12 mouse cellular contexts compared by ENCODE assay signal in genomic region chr16:86252630-86253029, GRCm38 (mm10).
DNase-seq lines count a peak whose midpoint lies in the region; ATAC-seq and TF ChIP-seq lines count a peak whose summit lies in the region.
"Had no signal": no experiment of that assay in that cellular context is flagged by ENCODE, and none has a peak within 500 bp of the region (broad histone marks: within the 10 kb centered on the region; RNA-seq: fewer than 3 reads in every experiment).

No protein-coding gene starts in this region.

- H3K4me3 ChIP-seq in heart, adult 2 months: no peak overlapping the region
- H3K4me3 ChIP-seq in heart, postnatal 0 days (ENCODE audit: low read depth, low read length): no peak overlapping the region
- H3K4me3 ChIP-seq: midbrain, embryonic 12.5 days had no signal

- H3K9me3 ChIP-seq in heart, postnatal 0 days (replicated peaks; ENCODE audit: control insufficient read depth, low read length): no peaks in the 10 kb centered on the region
- H3K9me3 ChIP-seq: midbrain, embryonic 12.5 days had no signal

- no peaks in the 10 kb centered on the region for H3K79me2 ChIP-seq in heart, adult 2 months (replicated peaks; ENCODE audit: control insufficient read depth, insufficient read depth, low read length)

- no peaks in the 10 kb centered on the region; the same call in 1 of the 2 replicates for H3K36me3 ChIP-seq in heart, adult 2 months (ENCODE audit: control insufficient read depth, insufficient read depth, low read length)
- no peaks in the 10 kb centered on the region for H3K36me3 ChIP-seq in heart, postnatal 0 days (replicated peaks; ENCODE audit: control insufficient read depth, insufficient read depth, low read length)
- H3K36me3 ChIP-seq: G1E; midbrain, embryonic 12.5 days had no signal

- peak in 1 of 2 experiments; percentile 8 for DNase-seq in heart, adult 2 months
- DNase-seq in heart, postnatal 36 days: no peak
- peak; percentile 12 for DNase-seq in lung, postnatal 36 days
- DNase-seq in lung, postnatal 4 days: no peak
- peak; percentile 71 for DNase-seq in heart, postnatal 0 days (ENCODE audit: low spot score)
- DNase-seq in urinary bladder, postnatal 4 days (ENCODE audit: low spot score in 2 of 2): no peak
- DNase-seq in thymus, postnatal 14 days: no peak
- no peak for DNase-seq in layer of hippocampus, adult 8-10 months (ENCODE audit: low spot score in 2 of 2)
- DNase-seq: cerebellum, adult 18-20 months had no signal

- no peak; the same call in 1 of the 2 replicates for TF ChIP-seq POLR2A in heart, adult 2 months (IDR thresholded peaks at IDR 0.05; ENCODE audit: insufficient read depth, low read depth, low read length)

- TF ChIP-seq CTCF in heart, adult 2 months (IDR thresholded peaks at IDR 0.05): no peak
- no peak for TF ChIP-seq CTCF in heart, postnatal 0 days (IDR thresholded peaks at IDR 0.05; ENCODE audit: low read depth)

- no peak overlapping the region for H3K9ac ChIP-seq in heart, adult 2 months (ENCODE audit: low read depth, low read length)
- no peak overlapping the region for H3K9ac ChIP-seq in heart, postnatal 0 days (replicated peaks; ENCODE audit: low read depth, low read length)
- H3K9ac ChIP-seq: midbrain, embryonic 12.5 days had no signal

- peak; percentile 85 for ATAC-seq in heart, postnatal 0 days (ENCODE audit: insufficient read depth, low read depth)
- ATAC-seq: inflammation-experienced regulatory T-cells, adult 6 months had no signal

- H3K27me3 ChIP-seq in heart, adult 2 months (ENCODE audit: control insufficient read depth, insufficient read depth, low read length): no peaks in the 10 kb centered on the region
- H3K27me3 ChIP-seq in heart, postnatal 0 days (ENCODE audit: control insufficient read depth, insufficient read depth, low read length): no peaks in the 10 kb centered on the region
- H3K27me3 ChIP-seq: midbrain, embryonic 12.5 days had no signal

- TF ChIP-seq EP300 in heart, adult 2 months (IDR thresholded peaks at IDR 0.05; ENCODE audit: insufficient read depth, low read depth, low read length): no peak
- peak; percentile 87 for TF ChIP-seq EP300 in heart, postnatal 0 days (IDR thresholded peaks at IDR 0.05; ENCODE audit: low read depth)

- peak overlapping the region; percentile 42; the same call in 1 of the 2 replicates for H3K27ac ChIP-seq in heart, adult 2 months
- H3K27ac ChIP-seq in heart, postnatal 0 days (ENCODE audit: low read depth): peak overlapping the region; percentile 62
- H3K27ac ChIP-seq: midbrain, embryonic 12.5 days had no signal

- no peak overlapping the region for H3K4me2 ChIP-seq in heart, postnatal 0 days (ENCODE audit: low read depth, low read length)
- H3K4me2 ChIP-seq: midbrain, embryonic 12.5 days had no signal

- peaks cover 1% of the 10 kb centered on the region; the same call in 1 of the 2 replicates for H3K4me1 ChIP-seq in heart, adult 2 months (ENCODE audit: control insufficient read depth, insufficient read depth, low read length)
- no peaks in the 10 kb centered on the region for H3K4me1 ChIP-seq in heart, postnatal 0 days (ENCODE audit: control insufficient read depth, insufficient read depth)
- H3K4me1 ChIP-seq: midbrain, embryonic 12.5 days had no signal

- intact Hi-C loops in heart, adult 2 months (cut with DNase I): loop anchor here (5.0 kb wide), 1 partner anchor 445 kb away; no protein-coding TSS in a partner anchor
- intact Hi-C loops in heart, postnatal 36 days (cut with DNase I): loop anchor here (5.0 kb wide), 1 partner anchor 350 kb away; the partner anchor contains the start of gene Adamts5

Comparison
In these comparisons a context has a peak if more than half of its experiments do, and no peak if none do; other contexts are left out.
1. DNase-seq: peak in lung, postnatal 36 days (single experiment) and heart, postnatal 0 days (single experiment); none in heart, postnatal 36 days (0 of 2), lung, postnatal 4 days (0 of 2), urinary bladder, postnatal 4 days (0 of 2), thymus, postnatal 14 days (single experiment) and layer of hippocampus, adult 8-10 months (0 of 2).